Mouse (Mus musculus): ENCODE results near the gene Rpn2.

Gene Rpn2

DNA sequence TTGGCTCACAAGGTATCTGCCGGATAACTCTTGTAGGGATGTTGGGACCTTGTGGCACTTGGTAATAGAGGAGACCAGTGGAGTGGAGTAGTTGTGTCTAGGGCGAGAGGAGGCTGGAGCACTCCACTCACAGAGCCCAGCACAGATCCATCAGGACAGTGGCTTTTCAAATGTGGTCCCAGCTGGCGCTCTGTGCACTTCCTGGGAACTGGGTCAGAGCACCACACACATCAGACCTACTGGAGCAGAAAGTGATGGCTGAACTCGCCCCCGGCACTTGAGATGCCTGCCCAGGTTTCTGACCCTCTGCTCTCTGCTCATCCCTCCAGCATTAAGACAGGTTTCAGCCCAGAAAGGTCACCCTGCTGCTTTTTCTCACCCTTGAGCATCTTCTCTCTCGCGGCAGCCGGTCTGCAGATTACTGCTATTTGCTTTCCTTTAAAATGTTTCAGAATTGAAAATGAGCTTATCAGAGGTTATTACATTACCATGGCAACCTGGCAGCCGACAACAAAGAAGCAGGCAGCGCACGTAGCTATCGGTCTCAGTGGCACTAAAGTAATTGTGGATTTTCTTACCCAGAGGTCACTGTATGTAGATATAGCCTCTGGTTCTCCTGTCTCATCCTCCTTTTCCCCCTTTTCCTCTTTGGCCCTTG is 70.4 kb downstream of the Rpn2 start:
- DNase-seq (ENCODE audit: low spot score in 2 of 2), result no peak

DNA sequence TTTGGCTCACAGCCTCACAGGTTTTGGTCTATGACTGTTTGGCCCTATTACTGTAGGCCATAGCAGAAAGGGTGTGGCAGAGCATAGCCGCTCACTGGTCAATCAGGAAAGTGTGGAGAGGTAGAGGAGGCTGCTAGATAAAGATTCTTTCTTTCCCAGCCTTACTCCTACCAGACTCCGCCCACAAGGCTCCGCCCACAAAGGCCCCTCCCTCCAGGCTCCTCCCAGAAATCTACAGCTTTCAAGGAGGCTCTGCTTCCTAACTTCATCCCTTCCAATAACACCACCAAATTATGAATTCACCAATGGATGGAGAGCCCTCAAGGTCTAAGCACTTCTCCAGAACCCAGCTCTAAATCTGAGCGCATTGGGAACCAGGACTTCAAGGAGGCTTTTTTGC is 74.4 kb downstream of the Rpn2 start:
- DNase-seq (ENCODE audit: low spot score in 2 of 2), result no peak

DNA sequence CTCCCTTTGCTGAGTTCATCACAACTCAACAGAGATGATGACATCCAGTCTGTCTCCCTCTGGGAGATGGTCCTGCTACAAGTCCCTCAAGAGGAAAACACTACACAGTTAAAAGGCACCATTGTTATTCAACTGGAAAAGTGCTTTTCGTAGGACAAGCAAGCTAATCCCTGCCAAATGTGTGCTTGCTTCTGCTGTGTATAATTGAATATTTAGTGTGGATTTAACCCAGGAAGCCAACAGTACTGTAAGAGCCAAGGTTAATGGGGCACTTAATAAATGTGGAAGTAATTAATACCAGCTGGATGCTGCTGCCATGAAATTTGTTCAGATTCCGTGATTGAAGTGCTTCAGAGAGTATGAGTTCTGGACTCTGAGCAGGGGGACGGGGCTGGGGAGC is 75.3 kb downstream of the Rpn2 start:
- DNase-seq (ENCODE audit: low spot score in 2 of 2), result no peak

DNA sequence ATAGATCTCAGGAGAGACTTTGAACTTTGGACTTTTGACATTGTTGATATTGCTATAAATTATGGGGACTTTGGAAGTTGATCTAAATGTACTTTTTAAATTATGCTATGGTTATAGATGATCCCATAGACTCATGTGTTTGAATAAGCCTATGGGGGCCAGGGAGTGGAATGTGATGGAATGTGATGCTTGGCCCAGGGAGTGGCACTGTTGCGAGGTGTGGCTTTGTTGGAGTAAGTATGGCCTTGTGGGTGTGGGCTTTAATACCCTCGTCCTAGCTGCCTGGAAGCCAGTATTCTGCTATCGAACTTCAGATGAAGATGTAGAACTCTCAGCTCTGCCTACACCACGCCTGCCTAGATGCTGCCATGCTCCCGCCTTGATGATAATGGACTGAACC is 81.2 kb downstream of the Rpn2 start:
- no peak for DNase-seq (ENCODE audit: low spot score in 2 of 2)

DNA sequence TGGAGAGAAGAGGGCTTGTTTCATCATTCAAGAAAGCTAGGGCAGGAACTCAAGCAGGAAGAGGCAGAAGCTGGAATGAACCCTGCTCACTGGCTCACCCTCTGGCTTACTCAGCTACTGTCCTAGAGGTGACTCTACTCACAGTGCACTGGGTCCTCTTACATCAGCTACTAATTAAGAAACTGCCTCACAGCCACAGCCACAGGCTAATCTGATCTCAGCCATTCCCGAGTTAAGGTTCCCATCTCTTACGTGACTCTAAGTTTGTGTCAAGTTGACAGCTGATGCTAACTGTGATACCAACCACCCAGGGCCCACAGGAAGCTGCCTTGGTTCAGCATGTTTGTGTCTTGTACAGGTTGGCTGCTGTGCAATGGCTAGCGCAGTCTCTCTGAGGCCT is 84.2 kb downstream of the Rpn2 start:
- no peak for DNase-seq (ENCODE audit: low spot score in 2 of 2)

DNA sequence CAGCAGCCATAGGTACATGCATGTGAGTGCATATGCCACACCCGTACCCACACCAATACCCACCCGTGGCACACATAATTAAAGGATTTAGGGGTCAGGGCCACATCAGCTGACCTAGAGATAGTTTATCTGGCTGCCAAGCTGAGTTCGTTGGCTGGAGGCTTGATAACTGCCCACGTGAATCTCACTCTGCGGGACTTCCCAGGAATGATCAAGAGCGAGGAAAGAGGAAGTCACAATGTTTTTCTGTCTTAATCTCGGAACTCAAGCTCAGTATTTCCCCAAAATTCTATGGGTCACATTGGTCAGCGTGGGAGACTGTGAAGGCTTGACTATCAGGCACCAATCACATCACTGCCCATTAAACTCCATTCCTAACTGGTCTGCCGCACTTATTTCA is 87.9 kb downstream of the Rpn2 start:
- DNase-seq (ENCODE audit: low spot score in 2 of 2), result peak; percentile 12 to 39

DNA sequence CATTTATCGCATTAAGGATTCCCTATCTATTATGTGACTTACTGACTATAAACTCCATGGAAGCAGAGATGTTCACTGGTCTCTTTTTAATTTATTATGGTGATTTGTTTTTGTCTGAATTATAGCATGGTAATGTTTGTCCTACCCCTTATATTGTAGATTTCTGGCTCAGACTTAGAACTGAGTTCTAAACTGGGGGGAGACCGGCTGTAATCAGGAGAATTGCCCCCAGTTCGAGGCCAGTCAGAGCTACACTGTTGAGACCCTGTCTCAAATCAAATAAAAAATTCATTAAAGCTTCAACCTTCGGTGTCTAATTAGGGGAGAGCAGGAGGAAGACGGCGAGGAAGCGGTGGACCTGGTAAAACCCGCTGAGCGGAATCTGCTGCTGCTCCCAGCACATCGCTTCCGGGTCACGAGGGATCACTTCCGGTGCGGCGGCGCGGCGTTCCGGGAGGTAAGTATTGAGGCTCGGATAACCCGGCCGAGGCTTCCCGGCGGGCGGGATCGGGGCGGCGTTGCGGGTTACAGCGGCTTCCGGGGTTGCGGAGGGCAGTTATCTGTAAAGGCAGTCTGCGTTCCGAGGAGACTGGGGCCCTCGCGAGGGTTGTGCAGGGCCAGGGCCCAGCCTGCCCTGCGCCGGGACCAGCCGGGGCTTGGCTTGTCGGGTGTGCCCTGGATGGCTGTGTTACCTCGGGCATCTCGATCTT is 88.5 kb downstream of the Rpn2 start, which contains the start of gene Manbal:
TSS of gene Manbal (plus strand) at position 411 of the 710 bp plus-strand sequence.
- peak; percentile 91 for DNase-seq (ENCODE audit: low spot score in 2 of 2)

DNA sequence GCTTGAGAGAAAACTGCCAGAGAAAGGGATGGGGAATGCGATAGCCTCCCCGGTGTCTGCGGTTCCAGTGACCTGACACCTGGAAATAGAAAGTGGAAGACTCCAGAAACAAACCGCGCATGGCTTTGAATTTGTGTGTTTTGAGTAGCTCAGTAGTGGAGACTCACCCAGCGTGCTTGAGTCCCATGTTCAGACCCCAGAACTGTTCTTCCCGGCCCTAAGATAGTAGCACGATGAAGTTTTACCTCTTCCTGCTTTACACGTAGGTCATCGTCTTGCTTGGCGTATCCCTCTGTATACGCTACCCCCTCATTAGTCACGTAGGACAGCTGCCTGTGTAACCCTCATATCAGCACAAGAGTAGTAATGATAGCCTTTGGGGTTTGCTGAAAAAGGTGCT is 89.2 kb downstream of the Rpn2 start:
- DNase-seq (ENCODE audit: low spot score in 2 of 2), result no peak

DNA sequence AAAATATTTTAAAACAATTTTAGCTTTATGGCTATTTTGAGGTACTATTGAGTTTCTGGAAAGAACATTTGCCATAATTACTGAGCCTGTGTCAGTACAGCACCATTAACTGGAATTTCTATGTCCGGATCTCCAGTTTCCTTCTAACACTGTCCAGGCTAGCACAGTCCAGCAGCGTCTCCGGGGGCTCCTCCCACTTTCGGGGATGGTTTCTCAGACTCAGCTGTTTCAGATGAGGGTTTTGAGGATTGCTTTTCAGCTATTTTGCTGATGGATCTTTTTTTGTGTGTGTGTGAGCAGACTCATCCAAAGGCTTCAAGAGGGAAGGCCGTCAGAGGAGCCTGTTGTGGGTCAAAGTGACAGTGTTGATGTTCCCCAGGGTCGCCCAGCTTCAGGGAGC is 92.9 kb downstream of the Rpn2 start:
- DNase-seq (ENCODE audit: low spot score in 2 of 2), result no peak

DNA sequence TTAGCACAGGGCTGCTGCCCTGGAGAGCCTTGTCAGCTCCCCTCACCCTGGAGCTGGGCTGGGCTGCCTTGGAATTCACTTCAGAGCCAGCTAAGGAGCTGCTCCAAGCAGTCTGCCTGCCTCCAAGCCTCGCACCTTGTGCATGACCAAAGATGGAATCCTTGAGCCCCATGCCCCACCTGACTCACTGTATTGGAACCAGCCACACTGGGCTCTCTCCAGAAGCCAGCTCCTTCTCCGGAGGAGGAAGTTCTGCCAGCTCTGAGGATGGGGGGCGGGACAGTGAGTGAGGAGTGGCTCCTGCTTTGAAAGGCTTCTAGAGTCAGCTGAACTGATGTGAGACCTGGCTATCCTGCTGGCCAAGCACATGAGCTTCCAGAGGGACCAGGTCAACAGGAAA is 94.9 kb downstream of the Rpn2 start:
- no peak for DNase-seq (ENCODE audit: low spot score in 2 of 2)

DNA sequence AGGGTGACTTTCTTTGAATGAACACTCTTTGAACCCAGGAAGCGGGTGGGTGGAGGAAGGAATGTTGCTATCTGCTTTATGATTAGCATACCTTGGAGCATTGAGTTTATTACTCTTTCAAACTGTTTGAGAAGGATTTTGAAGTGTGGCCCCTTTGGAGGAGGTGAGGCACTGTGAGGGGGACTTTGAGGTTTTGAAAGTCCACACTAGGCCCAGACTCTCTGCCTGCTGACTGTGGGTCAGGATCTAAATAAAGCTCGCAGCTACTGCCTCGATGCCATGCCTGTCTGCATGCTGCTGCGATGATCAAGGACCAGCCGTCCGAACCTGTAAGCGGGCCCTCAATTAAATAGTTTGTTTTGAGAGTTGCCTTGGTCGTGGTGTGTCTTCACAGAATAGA is 96.2 kb downstream of the Rpn2 start:
- DNase-seq (ENCODE audit: low spot score in 2 of 2), result no peak
